Mouse (Mus musculus) stomach, embryonic 14.5 days (tissue): ENCODE measurements around the gene Rras. TPM values are rescaled to one million over a fixed set of nuclear protein-coding genes. Genes with fewer than 3 reads are reported as not detected.

Source experiments
- ATAC-seq: fragments of 200-750 bp; cut with Nextera tagmentation; 2 replicates; pipeline ENCODE4 v1.8.0; 2017; ENCODE audit warnings: low read depth, moderate TSS enrichment; ENCODE audit not compliant: insufficient number of reproducible peaks, insufficient read depth, low FRiP score
- H3K27ac ChIP-seq: fragments of 300-500 bp; sonication (generic); 2 replicates; pipeline ENCODE4 v1.5.1; 2014; ENCODE audit warnings: mild to moderate bottlenecking, low read length, moderate library complexity, mixed read lengths
- H3K27me3 ChIP-seq: fragments of 300-500 bp; sonication (generic); 2 replicates; pipeline ENCODE4 v1.6.1; 2014; ENCODE audit warnings: low read length, control low read depth, mixed read lengths; ENCODE audit not compliant: control insufficient read depth, insufficient read depth
- H3K36me3 ChIP-seq: fragments of 300-500 bp; sonication (generic); 2 replicates; pipeline ENCODE4 v1.6.1; 2014; ENCODE audit warnings: mild to moderate bottlenecking, control low read depth, low read length, moderate library complexity, mixed read lengths; ENCODE audit not compliant: control insufficient read depth, insufficient read depth
- H3K4me1 ChIP-seq: fragments of 300-500 bp; sonication (generic); 2 replicates; pipeline ENCODE4 v1.6.1; 2014; ENCODE audit warnings: low read length, control low read depth, mixed read lengths; ENCODE audit not compliant: control insufficient read depth, insufficient read depth
- H3K4me2 ChIP-seq: fragments of 300-500 bp; sonication (generic); replicated peaks from 2 replicates; pipeline ENCODE4 v1.6.1; 2014; ENCODE audit warnings: low read depth, low read length, control low read depth
- H3K4me3 ChIP-seq: fragments of 300-500 bp; sonication (generic); 2 replicates; pipeline ENCODE4 v1.5.1; 2014; ENCODE audit warnings: low read depth, low read length, control low read depth
- H3K9ac ChIP-seq: fragments of 300-500 bp; sonication (generic); replicated peaks from 2 replicates; pipeline ENCODE4 v1.6.1; 2014; ENCODE audit warnings: low read depth, mild to moderate bottlenecking, control low read depth, low read length, moderate library complexity, mixed read lengths
- H3K9me3 ChIP-seq: fragments of 300-500 bp; sonication (generic); 2 replicates; pipeline ENCODE4 v1.6.1; 2016; ENCODE audit warnings: low read depth, low read length, control low read depth; ENCODE audit not compliant: control insufficient read depth
- WGBS: fragments of 180-500 bp; shearing (Covaris S2); extraction: QIAGEN DNeasy Blood & Tissue Kit; methylation state at CpG from one replicate; pipeline ENCODE4 v1.1.7; 2014; 5-methylcytosine and 5-hydroxymethylcytosine counted together
- polyA plus RNA-seq: library from polyadenylated mRNA; unstranded; fragments of >200 nt; fragmentation: Nextera tagmentation; extraction: Ambion mirVana; gene quantifications from 2 replicates; pipeline ENCODE4 v1.2.1, GENCODE M21; 2014

The Rras gene
- polyA plus RNA-seq, 1 experiment from 2014 or later = 75.0 TPM

GRCm38 (mm10) chr7:45048923-45049657 is 31.3 kb downstream of the Rras start:
- Histone ChIP-seq H3K27me3 (no peaks in the 10 kb centered on the region), H3K27ac (no peak overlapping the region), H3K4me1 (peaks cover 9% of the 10 kb centered on the region), H3K4me2 (no peak overlapping the region), H3K4me3 (no peak overlapping the region), H3K9me3 (no peaks in the 10 kb centered on the region), H3K9ac (no peak overlapping the region), H3K36me3 (peaks cover 63% of the 10 kb centered on the region)
- WGBS = 92% methylated on average over 23 of the region's 23 CpGs
- no peak for ATAC-seq

GRCm38 (mm10) chr7:45050945-45051600 is 33.3 kb downstream of the Rras start:
- H3K27ac ChIP-seq = peak overlapping the region; percentile 99; the same call in 1 of the 2 replicates
- 5% methylated on average over 16 of the region's 16 CpGs for WGBS
- H3K4me3 ChIP-seq = peak overlapping the region; percentile 86
- ATAC-seq = peak; percentile 39
- H3K27me3 ChIP-seq = no peaks in the 10 kb centered on the region
- H3K36me3 ChIP-seq = peaks cover 43% of the 10 kb centered on the region
- H3K9me3 ChIP-seq = no peaks in the 10 kb centered on the region
- no peak overlapping the region for H3K9ac ChIP-seq
- H3K4me1 ChIP-seq = peaks cover 9% of the 10 kb centered on the region
- peak overlapping the region; percentile 97 for H3K4me2 ChIP-seq

GRCm38 (mm10) chr7:45051601-45051974 is 33.8 kb downstream of the Rras start:
- no peak for ATAC-seq
- peak overlapping the region; percentile 86 for H3K4me3 ChIP-seq
- peaks cover 9% of the 10 kb centered on the region for H3K4me1 ChIP-seq
- no peaks in the 10 kb centered on the region for H3K27me3 ChIP-seq
- peak overlapping the region; percentile 81 for H3K9ac ChIP-seq
- no peaks in the 10 kb centered on the region for H3K9me3 ChIP-seq
- WGBS = under 1% methylated on average over 13 of the region's 13 CpGs
- H3K27ac ChIP-seq = peak overlapping the region; percentile 99; the same call in 1 of the 2 replicates
- peaks cover 38% of the 10 kb centered on the region for H3K36me3 ChIP-seq
- peak overlapping the region; percentile 97 for H3K4me2 ChIP-seq

GRCm38 (mm10) chr7:45052181-45052861 is 34.6 kb downstream of the Rras start:
- H3K4me2 ChIP-seq = peak overlapping the region; percentile 97
- H3K27me3 ChIP-seq = no peaks in the 10 kb centered on the region
- peak overlapping the region; percentile 99 for H3K27ac ChIP-seq
- peak overlapping the region; percentile 86 for H3K4me3 ChIP-seq
- peaks cover 9% of the 10 kb centered on the region for H3K4me1 ChIP-seq
- under 1% methylated on average over 37 of the region's 38 CpGs for WGBS
- no peaks in the 10 kb centered on the region for H3K9me3 ChIP-seq
- no peak for ATAC-seq
- peak overlapping the region; percentile 81 for H3K9ac ChIP-seq
- H3K36me3 ChIP-seq = peaks cover 31% of the 10 kb centered on the region

GRCm38 (mm10) chr7:45052862-45053116 is 35.0 kb downstream of the Rras start, which contains the start of gene Prr12:
Gene Prr12 (minus strand): TSS chr7:45052881.
- no peaks in the 10 kb centered on the region for H3K9me3 ChIP-seq
- H3K27me3 ChIP-seq = no peaks in the 10 kb centered on the region
- WGBS = 0% methylated on average over 2 of the region's 18 CpGs
- peak within 1 kb of the TSS; percentile 86 for H3K4me3 ChIP-seq
- peak within 1 kb of the TSS; percentile 97 for H3K4me2 ChIP-seq
- peak within 1 kb of the TSS; percentile 99 for H3K27ac ChIP-seq
- H3K36me3 ChIP-seq = peaks cover 26% of the 10 kb centered on the region
- H3K4me1 ChIP-seq = peaks cover 9% of the 10 kb centered on the region
- ATAC-seq = no peak; the same call in 1 of the 2 replicates
- peak within 1 kb of the TSS; percentile 81 for H3K9ac ChIP-seq

GRCm38 (mm10) chr7:45053117-45053930 is 35.6 kb downstream of the Rras start:
- ATAC-seq = peak; percentile 29
- under 1% methylated on average over 39 of the region's 59 CpGs for WGBS

GRCm38 (mm10) chr7:45053931-45054510 is 36.3 kb downstream of the Rras start:
- peaks cover 9% of the 10 kb centered on the region for H3K4me1 ChIP-seq
- peak overlapping the region; percentile 81 for H3K9ac ChIP-seq
- peak; percentile 94 for ATAC-seq
- H3K36me3 ChIP-seq = peaks cover 14% of the 10 kb centered on the region
- peak overlapping the region; percentile 99 for H3K27ac ChIP-seq
- WGBS = under 1% methylated on average over 33 of the region's 33 CpGs
- H3K4me3 ChIP-seq = peak overlapping the region; percentile 86
- H3K4me2 ChIP-seq = peak overlapping the region; percentile 97
- no peaks in the 10 kb centered on the region for H3K9me3 ChIP-seq
- no peaks in the 10 kb centered on the region for H3K27me3 ChIP-seq

More at GRCm38 (mm10) chr7:45053117-45053930, 35.6 kb downstream of the Rras start:
- peak overlapping the region; percentile 81 for H3K9ac ChIP-seq
- peaks cover 21% of the 10 kb centered on the region for H3K36me3 ChIP-seq
- no peaks in the 10 kb centered on the region for H3K27me3 ChIP-seq
- H3K4me3 ChIP-seq = peak overlapping the region; percentile 86
- peak overlapping the region; percentile 97 for H3K4me2 ChIP-seq
- H3K27ac ChIP-seq = peak overlapping the region; percentile 99
- H3K9me3 ChIP-seq = no peaks in the 10 kb centered on the region
- peaks cover 9% of the 10 kb centered on the region for H3K4me1 ChIP-seq
